ENCODE assay signal across 29 mouse cellular contexts in genomic region chrX:11585353-11585752, GRCm38 (mm10).
DNase-seq lines count a peak whose midpoint lies in the region; ATAC-seq and TF ChIP-seq lines count a peak whose summit lies in the region.
"Had no signal": no experiment of that assay in that cellular context is flagged by ENCODE, and none has a peak within 500 bp of the region (broad histone marks: within the 10 kb centered on the region; RNA-seq: fewer than 3 reads in every experiment).

No protein-coding gene starts in this region.

- H3K4me3 ChIP-seq in kidney, embryonic 14.5 days (ENCODE audit: low read length) = no peak overlapping the region
- H3K4me3 ChIP-seq in kidney, postnatal 0 days (replicated peaks; ENCODE audit: low read depth, low read length) = no peak overlapping the region
- H3K4me3 ChIP-seq: embryonic facial prominence, embryonic 12.5 days; erythroblast, embryonic 14.5 days; forebrain, embryonic 13.5 days; heart, embryonic 12.5 days; heart, embryonic 15.5 days; hindbrain, embryonic 10.5 days; hindbrain, embryonic 13.5 days; intestine, embryonic 15.5 days had no signal

- WGBS in kidney, embryonic 14.5 days = 47% methylated on average over 5 of the region's 5 CpGs
- WGBS in kidney, postnatal 0 days = 68% methylated on average over 5 of the region's 5 CpGs

- no peaks in the 10 kb centered on the region for H3K36me3 ChIP-seq in kidney, embryonic 14.5 days (ENCODE audit: control insufficient read depth, insufficient read depth, low read length)
- H3K36me3 ChIP-seq in kidney, postnatal 0 days (ENCODE audit: insufficient read depth, low read length) = no peaks in the 10 kb centered on the region
- H3K36me3 ChIP-seq: embryonic facial prominence, embryonic 12.5 days; heart, embryonic 12.5 days; heart, embryonic 15.5 days; hindbrain, embryonic 10.5 days; hindbrain, embryonic 13.5 days; intestine, embryonic 15.5 days had no signal

- H3K27ac ChIP-seq in kidney, embryonic 14.5 days (ENCODE audit: low read depth, low read length) = no peak overlapping the region
- no peak overlapping the region for H3K27ac ChIP-seq in kidney, postnatal 0 days
- H3K27ac ChIP-seq: embryonic facial prominence, embryonic 12.5 days; forebrain, embryonic 13.5 days; heart, embryonic 15.5 days; hindbrain, embryonic 10.5 days; hindbrain, embryonic 13.5 days; intestine, embryonic 15.5 days had no signal

- H3K9me3 ChIP-seq in kidney, embryonic 14.5 days (ENCODE audit: control insufficient read depth, low read length) = no peaks in the 10 kb centered on the region
- H3K9me3 ChIP-seq in kidney, postnatal 0 days (replicated peaks; ENCODE audit: low read length) = no peaks in the 10 kb centered on the region
- H3K9me3 ChIP-seq: embryonic facial prominence, embryonic 12.5 days; forebrain, embryonic 13.5 days; heart, embryonic 12.5 days; heart, embryonic 15.5 days; hindbrain, embryonic 10.5 days; hindbrain, embryonic 13.5 days; intestine, embryonic 15.5 days had no signal

- H3K27me3 ChIP-seq in kidney, embryonic 14.5 days (ENCODE audit: control insufficient read depth, insufficient read depth, low read length) = 0 out of 2 replicates have a peak, but pooled peaks cover 5% of the 10 kb centered on the region
- no peaks in the 10 kb centered on the region for H3K27me3 ChIP-seq in kidney, postnatal 0 days (ENCODE audit: insufficient read depth, low read length)
- H3K27me3 ChIP-seq: forebrain, embryonic 13.5 days; intestine, embryonic 15.5 days had no signal

- no peak overlapping the region for H3K9ac ChIP-seq in kidney, embryonic 14.5 days (ENCODE audit: low read depth, low read length)
- no peak overlapping the region for H3K9ac ChIP-seq in kidney, postnatal 0 days (ENCODE audit: low read depth, low read length)
- H3K9ac ChIP-seq: embryonic facial prominence, embryonic 12.5 days; forebrain, embryonic 13.5 days; heart, embryonic 12.5 days; heart, embryonic 15.5 days; hindbrain, embryonic 13.5 days; intestine, embryonic 15.5 days had no signal

- no peak overlapping the region for H3K4me2 ChIP-seq in kidney, embryonic 14.5 days (replicated peaks; ENCODE audit: low read depth, low read length)
- H3K4me2 ChIP-seq in kidney, postnatal 0 days (ENCODE audit: low read length) = no peak overlapping the region
- H3K4me2 ChIP-seq: embryonic facial prominence, embryonic 12.5 days; forebrain, embryonic 13.5 days; heart, embryonic 12.5 days; heart, embryonic 15.5 days; hindbrain, embryonic 13.5 days; intestine, embryonic 15.5 days had no signal

- TF ChIP-seq CTCF in kidney, postnatal 0 days (IDR thresholded peaks at IDR 0.05; ENCODE audit: low read depth) = no peak

- no peaks in the 10 kb centered on the region for H3K4me1 ChIP-seq in kidney, embryonic 14.5 days (ENCODE audit: control insufficient read depth, insufficient read depth, low read length)
- H3K4me1 ChIP-seq in kidney, postnatal 0 days (replicated peaks; ENCODE audit: insufficient read depth, low read length) = no peaks in the 10 kb centered on the region
- H3K4me1 ChIP-seq: forebrain, embryonic 13.5 days; hindbrain, embryonic 13.5 days; intestine, embryonic 15.5 days had no signal

- ATAC-seq in kidney, embryonic 14.5 days (ENCODE audit: low FRiP score, low TSS enrichment) = peak; percentile 62
- ATAC-seq in kidney, postnatal 0 days (replicated peaks; ENCODE audit: low FRiP score, low read depth) = no peak
- peak; percentile 33; the same call in 1 of the 2 replicates for ATAC-seq in granulocyte monocyte progenitor cell, adult 5-6 weeks (replicated peaks; ENCODE audit: poor library complexity, severe bottlenecking)
- ATAC-seq: activated CD4-positive, CD25-positive, alpha-beta regulatory T cell, adult 4 months; CD4-positive, CD25-positive, alpha-beta regulatory T cell, adult 4 months; forebrain, embryonic 13.5 days; forebrain, embryonic 16.5 days; hindbrain, embryonic 16.5 days; intestine, embryonic 15.5 days had no signal

- no peak for DNase-seq in kidney, postnatal 10 days
- peak; percentile 54 for DNase-seq in kidney, postnatal 0 days (ENCODE audit: low spot score)
- no peak for DNase-seq in kidney, adult 8-10 months
- DNase-seq in adipocyte (ENCODE audit: low spot score) = peak; percentile 35
- DNase-seq in gastrocnemius, adult 8-10 months (ENCODE audit: low spot score in 2 of 2) = no peak
- DNase-seq: adrenal gland, postnatal 10 days; adrenal gland, postnatal 36 days; cerebellum, adult 11 months; cerebellum, adult 2 months; cerebellum, adult 9-11 months; cerebellum, postnatal 25 days; gastrocnemius, postnatal 14 days; heart, adult 18-20 months; heart, postnatal 10 days; heart, postnatal 36 days had no signal

Comparison
In these comparisons a context has a peak if more than half of its experiments do, and no peak if none do; other contexts are left out.
1. DNase-seq: peak in kidney, postnatal 0 days (single experiment) and adipocyte (single experiment); none in kidney, postnatal 10 days (single experiment), kidney, adult 8-10 months (0 of 2) and gastrocnemius, adult 8-10 months (0 of 2).